Mouse (Mus musculus) kidney, adult 2 months (tissue): ENCODE data around the gene Cop1. TPM values are rescaled to one million over a fixed set of nuclear protein-coding genes. Genes with fewer than 3 reads are reported as not detected.

Source experiments
- DNase-seq: peaks from one replicate; pipeline ENCODE4 v3.0.0; 2021
- H3K27ac ChIP-seq: fragments of 200-500 bp; 2 replicates; pipeline ENCODE4 v1.5.1; 2012; ENCODE audit warnings: low read depth, low read length, control low read depth, inconsistent platforms; ENCODE audit not compliant: insufficient read depth
- H3K27me3 ChIP-seq: fragments of 200-500 bp; replicated peaks from 2 replicates; pipeline ENCODE4 v1.6.1; 2012; ENCODE audit warnings: mild to moderate bottlenecking, moderate library complexity, low read length, inconsistent platforms; ENCODE audit not compliant: control insufficient read depth, insufficient read depth
- H3K36me3 ChIP-seq: fragments of 200-500 bp; 2 replicates; pipeline ENCODE4 v1.6.1; 2012; ENCODE audit warnings: mild to moderate bottlenecking, moderate library complexity, low read length, inconsistent platforms; ENCODE audit not compliant: control insufficient read depth, insufficient read depth
- H3K4me1 ChIP-seq: fragments of 200-500 bp; 2 replicates; pipeline ENCODE4 v1.6.1; 2011; ENCODE audit warnings: low read length; ENCODE audit not compliant: control insufficient read depth, insufficient read depth
- H3K4me3 ChIP-seq: fragments of 200-500 bp; 2 replicates; pipeline ENCODE4 v1.5.1; 2011; ENCODE audit warnings: mild to moderate bottlenecking, low read depth, low read length, control low read depth; ENCODE audit not compliant: insufficient read depth
- CTCF ChIP-seq: fragments of 200-500 bp; conservative IDR thresholded peaks from 2 replicates; pipeline ENCODE4 v1.5.1; 2011; ENCODE audit warnings: low read depth, mild to moderate bottlenecking, control low read depth, low read length, moderate library complexity, mixed read lengths; ENCODE audit not compliant: insufficient read depth, insufficient read length
- POLR2A ChIP-seq: fragments of 200-500 bp; IDR thresholded peaks from one replicate; pipeline ENCODE4 v1.6.1; 2011; ENCODE audit warnings: low read depth, low read length, control low read depth
- WGBS: fragments of 180-500 bp; shearing (Covaris S2); methylation state at CpG from one replicate; pipeline ENCODE4 v1.1.7; 2018; 5-methylcytosine and 5-hydroxymethylcytosine counted together
- polyA plus RNA-seq: library from polyadenylated mRNA; depleted of rRNA; stranded (reverse); fragments of >200 nt; gene quantifications from 2 replicates; pipeline ENCODE4 v1.2.3, GENCODE M21; 2012

The Cop1 gene
- polyA plus RNA-seq, 1 experiment: 31.3 TPM

GRCm38 (mm10) chr1:159342355-159342754 is 110.2 kb downstream of the Cop1 start:
- DNase-seq: no peak

GRCm38 (mm10) chr1:159355027-159355570 is 123.0 kb downstream of the Cop1 start:
- 98% methylated on average over 1 of the region's 1 CpGs for WGBS
- H3K4me3 ChIP-seq: no peak overlapping the region
- no peak overlapping the region for H3K27ac ChIP-seq
- peak; percentile 12 for DNase-seq
- no peaks in the 10 kb centered on the region for H3K27me3 ChIP-seq
- TF ChIP-seq CTCF (no peak), POLR2A (no peak)
- H3K36me3 ChIP-seq: peaks cover 3% of the 10 kb centered on the region; the same call in 1 of the 2 replicates
- no peaks in the 10 kb centered on the region for H3K4me1 ChIP-seq

More at GRCm38 (mm10) chr1:159342355-159342754, 110.2 kb downstream of the Cop1 start:
- no peak overlapping the region for H3K4me3 ChIP-seq
- H3K27ac ChIP-seq: no peak overlapping the region
- H3K27me3 ChIP-seq: no peaks in the 10 kb centered on the region
- TF ChIP-seq CTCF: no peak
- TF ChIP-seq POLR2A: no peak
- H3K36me3 ChIP-seq: peaks cover 3% of the 10 kb centered on the region; the same call in 1 of the 2 replicates
- 75% methylated on average over 2 of the region's 2 CpGs for WGBS
- no peaks in the 10 kb centered on the region for H3K4me1 ChIP-seq

GRCm38 (mm10) chr1:159358713-159359112 is 126.6 kb downstream of the Cop1 start:
- no peak for TF ChIP-seq CTCF
- 77% methylated on average over 5 of the region's 5 CpGs for WGBS
- Histone ChIP-seq H3K4me1 (no peaks in the 10 kb centered on the region), H3K4me3 (no peak overlapping the region), H3K27ac (no peak overlapping the region), H3K36me3 (peaks cover 3% of the 10 kb centered on the region; the same call in 1 of the 2 replicates), H3K27me3 (no peaks in the 10 kb centered on the region)
- DNase-seq: no peak

GRCm38 (mm10) chr1:159371881-159372390 is 139.8 kb downstream of the Cop1 start:
- H3K27ac ChIP-seq: no peak overlapping the region
- WGBS: 74% methylated on average over 4 of the region's 4 CpGs
- no peak for DNase-seq
- no peaks in the 10 kb centered on the region for H3K27me3 ChIP-seq
- TF ChIP-seq POLR2A: no peak
- TF ChIP-seq CTCF: no peak
- H3K4me3 ChIP-seq: no peak overlapping the region
- H3K36me3 ChIP-seq: no peaks in the 10 kb centered on the region
- H3K4me1 ChIP-seq: no peaks in the 10 kb centered on the region

GRCm38 (mm10) chr1:159382218-159382617 is 150.1 kb downstream of the Cop1 start:
- Histone ChIP-seq H3K27me3 (no peaks in the 10 kb centered on the region), H3K4me1 (no peaks in the 10 kb centered on the region), H3K27ac (no peak overlapping the region), H3K4me3 (no peak overlapping the region), H3K36me3 (no peaks in the 10 kb centered on the region)
- TF ChIP-seq CTCF (no peak), POLR2A (no peak)
- 65% methylated on average over 1 of the region's 1 CpGs for WGBS
- DNase-seq: no peak

- H3K4me3 ChIP-seq: no peak overlapping the region
Measured at GRCm38 (mm10) chr1:159382916-159383315, 150.8 kb downstream of the Cop1 start.

GRCm38 (mm10) chr1:159386458-159386857 is 154.3 kb downstream of the Cop1 start:
- no peak for DNase-seq
- no peaks in the 10 kb centered on the region for H3K27me3 ChIP-seq
- H3K4me1 ChIP-seq: no peaks in the 10 kb centered on the region
- TF ChIP-seq CTCF (no peak), POLR2A (no peak)
- no peaks in the 10 kb centered on the region for H3K36me3 ChIP-seq
- WGBS: 48% methylated on average over 5 of the region's 5 CpGs
- H3K4me3 ChIP-seq: no peak overlapping the region
- no peak overlapping the region for H3K27ac ChIP-seq

More at GRCm38 (mm10) chr1:159382916-159383315, 150.8 kb downstream of the Cop1 start:
- WGBS: 90% methylated on average over 2 of the region's 2 CpGs
- TF ChIP-seq CTCF (no peak), POLR2A (no peak)
- Histone ChIP-seq H3K36me3 (no peaks in the 10 kb centered on the region), H3K27me3 (no peaks in the 10 kb centered on the region), H3K4me1 (no peaks in the 10 kb centered on the region), H3K27ac (no peak overlapping the region)
- DNase-seq: no peak

GRCm38 (mm10) chr1:159388565-159389024 is 156.5 kb downstream of the Cop1 start:
- no peak for DNase-seq
- TF ChIP-seq CTCF: no peak
- TF ChIP-seq POLR2A: no peak
- Histone ChIP-seq H3K4me1 (no peaks in the 10 kb centered on the region), H3K27me3 (no peaks in the 10 kb centered on the region), H3K36me3 (no peaks in the 10 kb centered on the region), H3K27ac (no peak overlapping the region), H3K4me3 (no peak overlapping the region)
- WGBS: 35% methylated on average over 13 of the region's 13 CpGs
